Mouse (Mus musculus) layer of hippocampus, postnatal 10 days (tissue): ENCODE data around the gene Tmem236. TPM values are rescaled to one million over a fixed set of nuclear protein-coding genes. Genes with fewer than 3 reads are reported as not detected.

Experiments
- DNase-seq, 2 experiments: peaks; one replicate each; pipeline ENCODE4 v3.0.0; 2021; ENCODE audit warnings: low spot score in 2 of 2
- long read RNA-seq: library from polyadenylated mRNA; stranded (forward); transcript quantifications from one replicate; pipeline ENCODE4 v2.0.0, GENCODE M21; 2023
- total RNA-seq, 2 experiments: library from RNA; stranded (reverse); gene quantifications; 2 replicates each; pipeline ENCODE4 v1.2.3; 2021

Tmem236 gene
- total RNA-seq, result under 1 TPM; 0.09 to 0.20 TPM
- long read RNA-seq, result 0 reads

DNA sequence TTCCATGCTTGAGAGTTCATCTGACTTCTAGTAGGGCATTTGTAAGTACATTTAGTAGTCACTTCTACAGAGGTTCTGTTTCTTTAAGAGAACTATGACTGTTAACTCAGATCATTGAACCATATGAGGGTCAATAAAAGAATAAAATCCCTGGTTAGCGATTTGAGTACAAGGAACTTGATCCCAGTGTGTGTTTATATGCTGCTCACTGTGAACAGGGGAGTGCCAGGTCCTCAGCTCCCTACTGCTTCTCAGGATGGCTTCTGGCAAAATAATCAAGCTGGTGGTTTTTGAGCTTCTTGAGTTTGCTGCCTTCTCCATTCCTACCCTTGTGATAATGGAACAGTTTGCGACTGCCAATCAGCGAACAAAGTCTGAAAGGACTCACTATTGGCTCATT is at the start of gene Tmem236:
Tmem236 (plus strand) TSS at position 190 of the 400 bp plus-strand sequence.
- DNase-seq, result no peak

DNA sequence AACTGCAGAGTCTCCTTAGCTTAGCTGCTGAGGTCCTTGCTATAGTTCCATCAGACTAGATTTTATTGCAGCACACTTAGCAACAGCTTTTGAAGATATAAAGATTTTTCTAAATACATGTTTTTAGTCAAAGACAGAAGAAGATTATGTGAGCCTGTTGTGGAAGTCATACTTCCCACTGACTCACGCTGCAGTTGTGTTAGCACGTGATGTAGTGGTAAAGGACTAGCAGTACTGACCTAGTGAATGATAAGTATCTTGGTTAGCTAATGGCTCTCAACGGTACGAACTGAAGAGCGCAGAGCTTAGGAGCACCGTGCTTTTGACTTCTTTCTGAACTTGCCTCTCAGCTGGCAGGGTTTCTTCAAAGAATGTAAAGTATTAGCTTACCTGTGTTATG is 47.9 kb upstream of the Tmem236 start:
- no peak for DNase-seq

DNA sequence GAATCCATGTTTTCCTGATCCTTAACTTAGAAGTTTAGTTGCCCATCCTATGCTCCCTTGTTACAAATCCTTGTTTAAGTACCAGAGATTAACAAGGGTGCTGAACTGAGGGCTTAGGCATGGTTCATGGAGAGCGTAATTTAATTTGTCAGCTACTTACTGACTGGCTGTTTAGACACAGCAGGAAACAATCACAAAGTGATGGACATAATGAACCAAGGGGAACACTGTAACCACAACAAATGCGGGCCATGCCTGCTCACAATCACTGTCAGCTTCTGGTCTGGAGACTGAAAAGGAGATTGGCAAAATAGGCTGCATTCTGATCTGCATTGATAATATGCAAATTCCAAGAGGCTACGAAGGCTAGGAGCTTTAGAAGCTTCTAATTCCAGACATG is 46.7 kb upstream of the Tmem236 start:
- DNase-seq, result no peak

DNA sequence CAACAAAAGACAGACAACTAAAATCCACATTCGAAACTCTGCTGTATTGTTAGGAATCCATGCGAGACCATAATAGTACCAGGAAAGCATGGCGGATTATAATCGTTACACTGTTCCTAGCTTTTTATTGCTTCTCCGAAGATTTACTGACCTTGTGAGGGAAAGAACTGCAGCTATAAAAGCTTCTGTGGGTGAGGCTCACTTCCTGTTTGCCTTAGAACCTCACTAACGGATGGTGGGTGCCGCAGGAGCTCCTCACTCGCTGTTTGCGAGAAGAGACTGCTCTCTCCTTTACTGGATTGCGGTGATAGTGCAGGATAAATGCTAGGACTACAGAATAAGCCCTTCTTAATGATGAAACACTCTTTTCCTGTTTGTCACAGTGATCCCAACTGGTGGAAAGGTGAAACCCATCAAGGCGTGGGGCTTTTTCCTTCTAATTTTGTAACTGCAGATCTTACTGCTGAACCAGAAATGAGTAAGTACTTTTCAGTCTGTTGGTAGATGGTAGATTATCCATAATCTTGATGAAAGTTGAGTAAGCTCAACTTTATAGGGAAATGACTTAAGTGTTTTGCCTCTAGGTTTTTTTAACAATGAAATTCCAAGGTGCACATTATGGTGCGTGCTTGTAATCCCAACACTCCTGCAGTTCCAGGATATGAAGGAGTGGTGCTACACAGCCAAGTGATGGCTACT is 43.5 kb upstream of the Tmem236 start:
- no peak for DNase-seq

DNA sequence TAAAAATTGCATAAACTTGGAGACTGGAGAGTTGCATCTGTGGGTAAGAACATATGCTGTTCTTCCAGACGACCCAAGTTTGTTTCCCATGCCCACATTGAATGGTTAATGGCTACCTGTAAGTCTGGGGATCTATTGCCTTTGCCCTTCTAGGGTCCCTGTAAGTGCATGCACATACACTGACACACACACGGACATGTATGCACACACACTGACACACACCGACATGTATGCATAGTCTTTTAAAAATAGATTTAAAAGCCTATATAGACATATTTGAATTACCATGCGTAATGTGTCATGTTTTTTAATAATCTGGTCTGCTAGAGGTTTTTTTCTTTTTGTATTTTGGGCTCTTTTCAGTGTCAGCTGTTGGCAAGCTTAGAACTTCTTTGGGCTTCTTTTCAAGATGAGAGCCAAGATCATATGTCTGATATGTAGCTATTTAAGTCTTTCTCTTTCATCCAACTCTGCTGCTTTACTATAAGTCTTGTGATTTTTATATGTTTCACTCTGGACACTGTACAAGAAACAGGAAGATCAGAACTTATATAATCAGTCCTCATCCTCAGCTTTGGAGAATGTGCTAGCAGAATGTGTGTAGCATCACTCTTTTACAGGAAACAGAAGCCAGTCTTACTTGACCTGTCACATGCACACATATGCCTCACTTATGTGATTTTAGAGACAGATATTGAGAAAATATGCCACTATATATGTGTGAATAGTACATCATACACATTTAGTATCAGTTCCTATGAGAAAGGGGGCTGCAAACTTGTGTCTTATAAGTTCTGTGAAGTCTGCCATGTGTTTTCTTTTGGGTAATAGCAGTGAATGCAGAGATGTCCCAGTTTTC is 41.6 kb upstream of the Tmem236 start:
- no peak for DNase-seq

DNA sequence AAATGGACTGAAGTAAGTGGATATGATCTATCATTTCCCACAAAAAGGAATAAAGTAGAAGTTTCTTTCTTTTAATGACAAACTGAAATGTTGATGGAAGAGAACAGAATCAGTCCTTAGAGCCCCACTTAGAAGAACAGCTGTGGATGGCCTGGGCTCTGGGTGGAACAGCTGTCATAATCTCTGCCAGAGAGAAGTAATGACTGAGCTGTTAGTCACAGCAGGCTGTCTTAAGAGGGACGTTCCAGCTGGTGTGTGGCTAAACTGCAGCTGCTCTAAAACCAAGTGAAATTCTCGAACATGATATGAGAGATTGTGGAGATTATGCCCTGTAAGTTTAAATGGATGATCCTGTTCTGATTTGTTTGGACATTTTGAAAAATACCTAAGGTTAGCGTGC is 37.4 kb upstream of the Tmem236 start:
- DNase-seq, result no peak

DNA sequence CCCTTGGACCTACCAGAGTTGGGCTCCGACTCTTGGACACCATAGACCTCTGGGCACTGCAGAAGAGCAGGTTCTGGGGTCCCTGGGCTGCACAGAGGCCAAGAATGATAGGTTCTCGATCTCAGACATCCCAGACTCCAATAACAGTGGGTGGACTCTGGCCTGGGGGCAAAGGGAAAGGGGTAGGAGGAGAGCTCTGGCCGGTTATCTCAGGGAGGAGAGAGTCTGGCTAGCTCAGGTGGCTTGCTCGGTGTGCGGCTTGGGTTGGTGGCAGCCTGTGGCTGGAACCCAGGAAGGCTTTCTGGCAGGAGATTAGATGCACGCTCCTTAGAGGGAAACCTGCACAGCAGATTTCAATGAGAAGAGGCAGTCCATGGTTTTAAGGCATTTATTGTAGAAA is 34.7 kb upstream of the Tmem236 start:
- no peak for DNase-seq

DNA sequence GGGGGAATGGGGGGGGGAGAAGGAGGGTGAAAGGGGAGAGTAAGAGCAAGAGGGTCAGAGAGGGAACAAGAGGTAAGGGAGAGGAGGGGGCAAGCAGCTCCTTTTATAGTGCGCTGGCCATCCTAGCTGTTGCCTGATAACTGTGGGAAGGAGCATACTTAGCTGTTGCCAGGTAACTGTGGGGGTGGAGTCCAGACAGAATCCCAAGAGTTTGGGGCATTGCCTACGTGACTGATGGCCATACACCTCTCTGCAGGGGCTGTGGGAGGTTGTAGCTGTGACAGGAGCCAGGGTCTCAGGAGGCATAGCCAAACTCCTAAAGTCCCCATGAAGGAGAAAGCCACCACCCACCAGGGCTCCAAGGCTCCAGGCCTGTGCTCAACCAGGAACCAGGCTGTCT is 34.3 kb upstream of the Tmem236 start:
- no peak for DNase-seq

DNA sequence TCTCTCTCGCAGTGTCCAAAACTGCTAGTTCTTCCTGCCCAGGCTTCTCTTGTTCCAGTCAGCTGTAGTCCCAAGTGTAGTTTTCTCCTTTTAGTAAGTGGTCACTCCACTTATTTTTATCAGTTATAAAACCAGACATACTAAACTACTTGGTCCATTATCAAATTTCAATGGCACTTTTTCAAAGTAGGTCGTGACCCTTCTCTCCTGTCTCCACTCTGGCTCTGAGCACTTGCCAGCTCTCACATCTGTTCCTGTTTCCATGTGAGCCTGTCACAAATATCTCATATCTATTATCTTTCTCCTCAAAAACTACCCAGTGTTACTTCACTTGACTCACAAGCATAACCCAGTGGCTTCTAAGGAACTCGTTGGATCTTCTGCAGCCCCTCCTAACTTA is 29.0 kb upstream of the Tmem236 start:
- DNase-seq, result no peak

DNA sequence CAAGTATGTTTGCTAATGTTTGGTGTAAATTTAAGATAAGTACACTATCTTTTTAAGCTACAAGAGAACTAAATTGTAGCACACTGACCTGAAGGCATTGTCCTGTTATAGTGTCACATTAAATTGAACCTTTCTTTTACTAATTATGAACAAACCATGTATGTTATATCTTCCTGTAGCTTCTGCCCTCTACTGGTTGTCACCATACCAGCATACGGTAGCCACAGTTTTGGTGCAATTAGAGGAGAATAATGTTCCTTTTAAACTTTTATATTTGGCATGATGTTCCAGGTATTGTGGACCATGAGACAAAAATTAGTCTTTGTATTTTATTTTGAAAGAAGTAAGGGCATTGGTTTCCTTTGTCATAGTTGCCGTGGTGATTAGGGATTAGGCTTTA is 27.4 kb upstream of the Tmem236 start:
- DNase-seq, result no peak

DNA sequence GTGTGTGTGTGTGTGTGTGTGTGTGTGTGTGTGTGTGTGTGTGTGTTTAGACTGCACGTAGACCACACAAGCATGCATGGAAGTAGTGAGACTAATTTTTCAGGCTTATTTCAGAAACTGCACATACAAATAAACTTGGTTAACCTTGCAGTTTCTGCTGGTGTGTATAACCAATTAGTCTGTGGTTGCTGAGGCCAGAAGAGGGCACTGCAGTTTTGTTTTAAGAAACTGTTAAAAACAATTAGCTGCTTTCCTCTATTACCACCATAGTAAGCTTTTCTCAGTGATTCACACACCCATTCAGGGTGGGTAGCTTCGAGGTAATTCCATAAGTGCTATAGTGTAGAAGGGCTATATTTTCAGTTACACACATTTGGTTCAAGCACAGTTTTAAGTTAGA is 23.5 kb upstream of the Tmem236 start:
- DNase-seq, result no peak

DNA sequence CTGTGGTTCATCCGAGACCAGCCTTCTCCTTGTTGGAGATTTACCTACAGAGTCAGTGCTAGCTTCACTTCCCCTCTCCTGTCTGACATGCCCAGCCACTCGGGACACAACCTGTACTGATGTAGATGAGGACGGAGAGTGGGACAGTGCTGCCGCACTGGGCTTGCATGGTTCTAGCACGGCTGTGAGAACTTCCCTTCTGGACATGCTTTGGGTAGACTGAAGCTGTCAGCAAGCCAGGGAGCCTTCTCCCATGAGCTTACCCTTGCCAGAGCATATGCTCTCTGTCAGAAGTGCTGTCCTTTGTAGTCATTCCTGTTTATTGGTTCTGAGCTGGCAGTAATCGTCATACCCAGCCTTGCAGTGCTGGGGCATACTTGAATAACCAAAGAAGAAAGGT is 22.5 kb upstream of the Tmem236 start:
- no peak for DNase-seq

DNA sequence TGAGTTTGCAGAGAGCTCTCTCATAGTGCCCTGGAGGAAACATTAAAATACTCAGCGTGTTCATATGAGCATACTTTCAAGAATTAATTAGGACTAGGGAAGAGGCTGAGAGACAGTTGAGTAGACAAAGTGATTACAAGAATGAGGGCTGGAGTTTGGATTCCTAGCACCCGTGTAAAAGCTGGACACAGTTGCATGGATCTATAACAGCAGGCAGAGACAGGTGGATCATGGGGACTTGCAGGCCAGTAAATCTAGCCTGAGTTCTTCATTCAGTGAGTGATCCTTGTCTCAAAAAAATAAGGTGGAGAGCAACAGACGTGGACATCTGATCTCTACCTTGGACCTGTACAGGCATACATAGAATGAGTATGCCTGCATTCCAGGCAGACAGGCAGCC is 15.3 kb upstream of the Tmem236 start:
- DNase-seq, result no peak

DNA sequence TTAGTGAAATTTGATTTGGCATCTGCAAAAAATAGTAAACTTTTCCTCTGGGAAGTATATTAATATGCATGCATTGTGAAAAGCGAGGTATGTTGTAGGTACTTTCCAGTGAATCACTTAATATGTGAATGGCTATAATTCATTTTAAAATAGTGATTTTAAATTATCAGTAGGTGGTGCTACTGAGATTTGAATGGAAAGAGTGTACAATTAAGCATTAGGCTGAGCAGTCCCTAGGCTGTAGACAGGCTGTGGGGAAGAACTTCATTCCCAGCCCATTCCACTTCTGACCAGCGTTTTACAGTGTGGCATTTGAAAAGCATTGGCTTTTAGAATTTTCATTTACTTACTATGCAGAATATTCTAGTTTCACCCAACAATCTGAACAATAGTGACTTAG is 14.6 kb upstream of the Tmem236 start:
- DNase-seq, result no peak

DNA sequence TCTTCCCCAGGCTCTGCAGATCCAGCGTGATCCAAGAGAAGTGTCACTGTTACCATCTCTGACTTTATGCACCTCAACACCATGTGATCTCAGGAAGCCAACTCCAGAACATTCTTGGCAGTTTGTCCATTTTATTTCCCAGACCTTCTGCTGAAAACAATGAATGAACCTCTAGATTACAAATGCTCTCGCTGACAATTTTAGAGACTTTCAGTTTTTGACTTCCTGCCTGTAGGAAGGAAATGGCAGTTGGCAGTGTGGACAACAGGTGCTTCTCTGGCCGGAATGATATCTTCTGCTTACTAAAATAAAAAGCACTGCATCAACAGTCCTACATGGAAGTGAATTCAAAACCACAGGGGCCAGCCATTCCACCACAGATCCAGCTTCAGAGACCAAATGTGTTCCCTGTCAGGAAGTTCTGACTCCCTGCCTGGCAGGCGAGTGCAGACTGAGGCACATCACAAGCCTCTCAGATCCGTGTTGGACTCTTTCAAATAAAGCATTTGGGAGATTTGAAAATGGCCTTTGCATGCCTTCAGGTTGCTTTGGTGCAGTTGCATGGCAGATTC is 9.8 kb upstream of the Tmem236 start:
- DNase-seq, result no peak

DNA sequence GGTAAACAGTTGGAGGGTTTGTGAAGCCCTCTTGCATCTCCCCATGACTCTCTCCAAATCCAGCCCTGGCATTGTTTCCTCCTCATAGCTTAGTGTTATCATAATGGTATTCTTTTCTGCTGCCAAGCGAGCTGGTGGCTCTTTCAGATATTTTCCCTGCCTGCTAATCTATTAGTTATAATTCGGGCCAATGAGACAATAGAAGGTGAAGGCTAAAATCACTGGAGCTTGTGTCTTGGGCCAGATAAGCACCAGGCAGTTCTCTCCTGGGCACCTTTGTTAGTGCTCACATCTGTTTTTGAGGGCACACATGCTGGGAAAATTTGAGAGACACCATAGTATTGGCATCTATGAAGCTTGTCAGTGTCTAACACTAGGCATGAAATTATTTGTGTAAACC is 9.3 kb upstream of the Tmem236 start:
- DNase-seq, result no peak

DNA sequence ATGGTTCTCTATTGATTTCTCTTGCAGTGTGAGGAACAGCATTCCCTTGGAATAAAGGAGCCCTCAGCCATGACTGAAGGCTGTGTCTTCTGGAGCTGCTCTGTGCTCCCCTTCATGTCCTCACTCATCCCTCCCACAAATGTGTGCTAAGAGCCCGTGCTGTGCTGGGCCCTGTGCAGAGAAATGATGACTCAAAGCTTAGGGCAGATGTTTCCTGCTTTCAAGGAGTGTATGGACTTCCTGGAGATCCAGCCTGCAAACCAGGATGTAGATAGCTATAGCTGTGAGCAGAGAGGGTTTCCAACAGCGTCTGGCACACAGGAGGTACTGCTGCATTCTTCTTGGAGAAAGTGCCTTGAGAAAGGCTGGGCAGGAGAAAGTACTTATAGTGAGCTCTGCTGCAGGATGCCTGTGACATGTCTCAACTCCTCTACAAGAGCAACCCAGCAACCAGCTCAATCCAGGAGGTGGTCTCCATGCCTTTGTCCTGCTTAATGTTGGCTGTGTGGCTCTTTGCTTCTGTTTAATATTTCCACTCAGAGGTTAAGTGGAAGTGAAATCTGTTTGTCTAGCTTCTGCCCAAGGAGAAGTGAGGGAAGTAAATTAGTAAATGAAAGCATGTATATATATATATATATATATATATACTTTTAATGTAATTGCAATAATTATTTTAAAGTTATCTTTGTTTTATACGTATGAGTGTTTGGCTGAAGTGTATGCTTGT is 8.5 kb upstream of the Tmem236 start:
- DNase-seq, result no peak

DNA sequence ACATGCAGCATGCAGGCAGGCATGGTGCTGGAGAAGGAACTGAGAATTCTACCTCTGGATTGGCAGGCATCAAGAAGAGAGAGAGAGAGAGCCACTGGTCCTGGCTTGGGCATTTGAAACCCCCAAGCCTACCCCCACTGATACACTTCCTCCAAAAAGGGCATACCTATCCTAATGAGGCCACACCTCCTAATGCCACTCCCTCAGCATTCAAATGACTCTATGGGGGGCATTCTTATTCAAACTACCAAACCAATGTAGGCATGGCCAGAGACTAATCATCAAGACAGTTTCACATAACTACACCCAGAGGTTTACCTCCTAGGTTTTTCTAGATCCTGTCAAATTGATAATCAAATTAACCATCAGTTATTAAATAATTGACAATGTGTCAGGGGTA is 6.6 kb upstream of the Tmem236 start:
- no peak for DNase-seq

DNA sequence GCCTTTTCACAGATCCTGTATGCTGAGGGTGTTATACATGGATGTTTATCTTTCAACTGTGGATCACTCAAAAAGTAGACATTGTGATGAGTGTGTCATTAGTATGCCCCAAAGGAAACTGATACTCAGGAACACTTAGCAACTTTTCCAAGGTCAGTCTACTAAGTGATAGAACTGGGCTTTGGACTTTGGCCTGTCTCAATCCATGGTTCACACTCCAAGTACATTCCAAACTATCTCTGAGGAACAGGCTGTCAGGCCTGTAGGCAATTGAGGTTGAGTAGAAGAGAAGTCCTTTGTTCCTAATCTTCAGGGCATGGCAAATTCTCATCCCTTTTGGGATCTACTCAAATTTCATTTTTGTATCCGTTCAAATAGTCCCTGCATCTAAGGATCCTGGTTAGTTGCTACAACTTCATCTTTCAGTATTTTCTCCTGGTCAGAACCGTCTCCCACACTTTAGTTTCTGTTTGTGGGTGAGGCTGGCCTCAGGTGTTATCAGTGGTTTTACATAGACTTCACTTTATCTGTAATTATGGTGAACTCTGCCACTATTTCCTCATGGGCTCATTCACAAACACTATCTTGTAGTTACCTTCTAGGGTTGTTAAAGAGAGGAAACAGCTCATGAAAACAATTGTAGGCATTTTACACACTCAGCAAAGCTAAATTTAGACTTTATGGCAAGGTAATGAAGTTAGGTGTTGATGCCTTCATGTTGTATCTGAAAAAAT is 2.3 kb downstream of the Tmem236 start:
- DNase-seq, result no peak

DNA sequence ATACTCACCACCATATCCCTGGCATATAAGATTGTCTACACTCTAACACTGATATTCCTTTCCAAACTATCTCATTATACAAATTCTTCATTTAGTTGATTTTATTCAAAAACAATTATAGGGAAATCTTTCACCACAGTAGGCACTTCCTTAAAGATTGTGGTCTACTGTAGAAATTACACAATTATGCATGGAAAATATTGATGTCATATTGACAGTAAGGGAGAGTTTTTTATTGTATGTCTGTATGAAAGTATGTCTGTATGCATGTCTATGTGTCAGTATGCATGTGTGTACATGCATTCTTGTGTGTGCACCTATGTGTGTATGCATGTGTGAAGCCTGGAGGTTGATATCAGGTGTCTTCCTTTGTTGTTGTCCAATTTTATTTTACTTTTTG is 10.1 kb downstream of the Tmem236 start:
- DNase-seq, result no peak

DNA sequence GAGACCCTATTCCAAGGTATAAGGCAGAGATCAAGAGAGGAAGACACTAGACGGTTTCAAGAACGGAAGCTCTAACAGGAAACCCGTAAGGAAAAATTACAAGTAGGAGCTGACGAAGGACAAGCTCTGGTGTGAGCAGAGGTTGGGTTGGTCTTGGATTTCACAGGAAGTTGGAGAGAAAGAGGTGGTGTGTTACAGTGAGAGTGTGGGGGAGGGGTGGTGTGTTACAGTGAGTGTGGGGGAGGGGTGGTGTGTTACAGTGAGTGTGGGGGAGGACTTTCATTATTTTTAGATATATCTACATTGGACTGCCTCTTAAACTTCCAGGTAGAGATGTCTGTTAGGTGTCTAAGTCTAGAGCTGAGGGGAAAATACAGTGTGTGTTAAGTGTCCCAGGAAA is 16.4 kb downstream of the Tmem236 start:
- no peak for DNase-seq
